Mouse (Mus musculus) cerebellum, postnatal 10 days (tissue): ENCODE measurements around the gene Csnk1g2.
"Not testable (repeated sequence)": the region's sequence is repeated elsewhere in the genome, so short reads cannot be mapped to it uniquely, and the experiment has no call there.

Source experiments
- DNase-seq, 2 experiments: peaks; one replicate each; pipeline ENCODE4 v3.0.0; 2021; ENCODE audit warnings: mixed read lengths in 2 of 2

The Csnk1g2 gene

DNA sequence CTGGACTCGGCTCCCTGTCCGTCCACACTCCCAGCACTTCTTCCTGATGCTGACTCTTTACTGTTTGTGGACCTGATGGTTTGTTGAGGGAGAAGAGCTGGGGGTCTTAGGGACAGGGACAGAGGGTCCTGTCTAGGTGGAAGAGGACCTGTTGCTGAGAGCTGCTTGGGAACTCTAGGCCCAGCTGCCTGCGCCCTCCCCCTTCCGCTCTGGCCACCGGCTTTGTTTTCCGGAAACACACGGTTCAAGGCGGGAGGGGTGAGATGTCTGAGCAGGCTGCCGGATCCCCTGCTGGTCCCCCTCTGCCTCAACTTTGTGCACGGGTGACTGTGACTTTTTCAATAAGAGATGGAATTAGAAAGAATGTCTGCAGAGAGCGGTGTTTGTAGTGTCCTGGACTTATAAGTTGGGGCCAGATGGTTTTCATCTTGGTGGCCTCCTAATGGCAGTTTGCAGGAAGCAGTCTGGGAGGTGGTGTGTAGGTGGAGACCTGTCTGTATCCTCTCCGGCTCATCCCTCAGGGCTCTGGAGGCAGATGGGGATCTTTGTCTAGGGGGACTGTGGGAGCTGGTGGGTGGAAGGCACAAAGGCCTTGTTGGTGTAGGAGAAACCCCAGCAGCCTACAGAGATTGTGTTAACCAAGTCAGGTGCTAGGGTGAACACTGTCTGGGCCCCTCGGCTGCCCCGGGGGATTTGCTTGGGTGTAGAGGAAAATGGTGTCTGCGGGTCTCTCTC is 986 bp downstream of the Csnk1g2 start:
- DNase-seq: peak; percentile 68 to 69

DNA sequence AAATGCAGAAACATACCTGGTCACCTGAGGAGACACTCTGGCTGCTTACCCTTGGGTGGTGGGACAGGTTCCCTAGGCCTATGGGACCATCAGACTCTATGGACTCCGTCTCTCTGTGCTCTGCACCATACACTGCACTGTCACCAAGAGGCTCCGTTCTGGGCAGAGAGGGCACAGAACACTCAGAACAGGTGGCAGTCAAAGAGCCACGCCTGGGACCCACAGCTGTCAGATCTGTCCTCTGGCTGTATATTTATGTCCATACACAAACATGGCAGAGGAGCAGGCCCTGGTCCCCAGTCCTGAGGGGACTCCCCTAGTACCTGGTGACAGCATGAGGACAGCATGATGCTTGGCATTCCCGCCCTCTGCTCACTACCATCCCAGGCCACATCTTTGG is 3.1 kb downstream of the Csnk1g2 start:
- no peak for DNase-seq

DNA sequence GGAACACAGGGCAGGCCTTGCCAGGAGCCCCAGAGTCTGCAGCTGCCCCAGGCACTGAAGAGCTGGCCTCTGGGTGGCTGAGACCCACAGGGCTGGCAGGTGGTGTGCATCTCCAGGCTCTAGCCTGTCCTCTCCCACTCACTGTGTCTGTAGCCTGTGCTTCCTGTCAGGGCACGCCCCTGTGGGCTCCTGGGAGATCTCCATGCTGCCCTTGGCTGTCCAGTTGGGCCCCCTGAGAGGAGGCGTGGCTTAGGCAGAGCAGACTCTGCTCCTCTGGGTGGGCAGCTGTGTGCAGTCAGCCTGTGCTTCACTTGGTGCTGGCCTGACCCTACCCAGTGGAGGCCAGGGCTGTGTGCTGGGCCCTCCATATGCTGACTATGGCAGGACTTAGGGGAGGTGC is 5.0 kb downstream of the Csnk1g2 start:
- peak in 1 of 2 experiments; percentile 39 for DNase-seq

DNA sequence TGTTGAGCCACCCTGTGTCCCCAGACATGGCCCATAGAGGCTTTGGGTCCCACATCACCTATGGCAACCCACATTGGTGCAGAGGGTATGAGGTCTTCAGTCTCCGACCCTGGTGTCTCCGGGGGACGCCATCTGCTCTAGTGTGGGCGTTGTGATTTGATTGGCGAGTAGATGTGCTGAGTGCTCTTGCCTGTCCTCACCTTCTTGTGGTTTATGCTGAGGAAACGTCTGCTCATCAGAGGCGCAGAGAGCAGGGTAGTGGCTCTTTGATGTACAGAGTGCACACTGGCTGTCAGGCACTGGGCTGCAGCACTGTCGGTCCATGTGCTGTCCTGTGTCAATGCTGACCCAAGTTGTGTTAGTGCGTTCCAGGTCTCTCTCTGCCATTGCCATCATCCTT is 6.3 kb downstream of the Csnk1g2 start:
- peak in 1 of 2 experiments; percentile 42 for DNase-seq

DNA sequence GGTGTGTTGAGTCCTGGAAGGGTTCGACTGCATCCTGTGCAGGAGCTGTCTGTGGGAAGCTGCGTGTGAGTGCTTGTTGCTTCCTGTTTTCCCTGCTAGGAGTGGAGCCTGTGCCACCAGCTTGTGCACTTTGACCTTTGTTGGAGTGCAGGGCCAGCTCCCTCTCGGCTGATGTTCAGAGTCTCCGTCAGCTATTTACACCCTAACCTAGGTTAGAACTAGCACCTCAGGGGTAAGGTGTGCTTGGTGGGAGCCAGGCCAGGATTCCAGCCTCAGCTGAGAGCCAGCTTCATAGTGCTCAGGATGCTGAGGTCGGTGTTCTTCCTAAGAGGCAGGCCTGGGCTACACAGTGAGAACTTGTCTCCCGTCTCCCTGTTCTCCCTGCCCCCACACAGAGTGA is 12.7 kb downstream of the Csnk1g2 start:
- no peak for DNase-seq

DNA sequence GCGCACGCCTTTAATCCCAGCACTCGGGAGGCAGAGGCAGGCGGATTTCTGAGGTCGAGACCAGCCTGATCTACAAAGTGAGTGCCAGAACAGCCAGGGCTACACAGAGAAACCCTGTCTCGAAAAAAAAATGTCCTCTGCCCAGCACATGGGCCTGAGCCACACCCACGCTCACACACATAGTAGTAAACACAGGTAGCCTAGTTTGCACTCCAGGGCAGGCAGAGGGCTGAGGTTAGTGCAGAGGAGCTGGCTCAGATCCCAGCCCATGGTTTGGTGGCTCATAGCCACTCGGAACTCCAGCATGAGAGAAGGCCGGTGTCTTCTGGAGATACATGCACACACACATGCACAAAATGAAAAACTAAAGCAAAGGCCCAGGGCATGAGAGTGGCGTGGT is 24.3 kb downstream of the Csnk1g2 start:
- DNase-seq: no peak

DNA sequence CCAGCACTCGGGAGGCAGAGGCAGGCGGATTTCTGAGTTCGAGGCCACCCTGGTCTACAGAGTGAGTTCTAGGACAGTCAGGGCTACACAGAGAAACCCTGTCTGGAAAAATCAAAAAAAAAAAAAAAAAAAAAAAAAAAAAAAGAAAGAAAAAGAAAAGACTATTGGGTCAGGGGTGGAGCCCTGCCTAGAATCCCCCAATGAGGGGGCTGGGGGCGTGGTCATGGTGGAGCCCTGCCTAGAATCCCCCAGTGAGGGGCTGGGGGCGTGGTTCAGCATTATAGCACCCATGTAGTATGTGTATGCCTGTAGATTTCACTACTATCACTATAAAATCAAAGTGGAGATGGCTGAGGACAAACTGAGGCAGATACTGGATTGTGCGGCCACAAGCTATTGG is 27.3 kb downstream of the Csnk1g2 start:
- not testable (repeated sequence) for DNase-seq

DNA sequence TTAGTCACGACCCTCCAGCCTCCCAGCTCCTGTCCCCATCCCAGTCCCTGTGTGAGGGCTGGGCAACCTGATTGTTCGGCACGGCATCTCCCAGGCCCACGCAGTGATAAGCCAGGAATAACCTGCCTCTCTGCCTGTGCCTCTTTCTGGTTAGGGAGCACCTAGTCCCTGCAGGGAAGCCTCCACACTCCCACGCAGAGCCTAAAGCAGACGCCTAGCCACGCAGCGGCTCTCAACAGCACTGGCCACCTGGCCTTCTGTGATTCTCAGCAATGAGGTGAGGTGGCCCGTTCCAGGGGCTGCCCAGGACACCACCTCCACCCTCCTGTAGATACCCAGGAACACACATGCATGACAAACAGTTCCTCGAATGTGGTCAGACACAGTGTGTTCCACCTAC is 27.8 kb downstream of the Csnk1g2 start:
- no peak for DNase-seq

DNA sequence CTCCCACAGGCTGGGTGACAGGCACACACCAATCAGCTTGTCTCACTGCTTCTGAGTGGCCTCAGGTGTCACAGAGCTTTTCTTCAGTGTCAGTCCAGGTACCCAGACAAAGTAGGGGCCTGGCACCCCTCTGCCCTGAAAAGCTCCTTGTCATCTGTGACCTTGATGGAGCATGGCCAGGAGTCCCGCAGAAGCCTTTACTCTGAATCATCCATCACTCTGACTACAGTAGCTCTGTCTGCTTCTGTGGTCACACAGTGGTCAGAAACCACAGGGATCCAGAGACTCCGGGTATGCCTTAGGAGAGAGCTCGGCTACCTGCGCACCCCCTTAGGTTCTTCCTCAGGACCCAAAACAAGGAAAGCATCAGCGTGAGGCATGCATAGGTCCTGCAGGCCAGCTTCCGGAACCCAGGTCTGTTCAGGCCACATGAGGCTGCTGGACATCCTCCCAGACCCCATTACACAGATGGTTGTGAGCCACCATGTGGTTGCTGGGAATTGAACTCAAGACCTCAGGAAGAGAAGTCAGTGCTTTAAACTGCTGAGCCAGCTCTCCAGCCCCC is 30.6 kb downstream of the Csnk1g2 start:
- no peak for DNase-seq

DNA sequence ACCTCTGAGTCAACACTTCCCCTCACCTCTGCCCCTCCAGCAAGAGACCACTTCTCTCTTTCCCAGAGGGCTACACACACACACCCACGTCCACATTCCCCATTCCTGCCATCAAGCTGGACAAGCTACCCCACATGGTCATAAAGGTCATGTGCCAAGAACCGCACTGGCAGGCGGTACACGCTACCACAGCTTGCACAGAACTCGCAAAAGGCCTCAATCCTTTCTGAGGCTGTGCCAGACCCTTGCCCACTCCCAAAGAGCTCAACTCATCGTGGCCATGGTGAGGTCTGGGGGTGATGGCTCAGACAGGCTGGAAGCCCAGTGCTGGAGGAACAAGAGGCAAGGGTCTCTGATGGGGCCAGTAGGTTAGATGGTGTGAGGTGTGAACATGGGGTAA is 32.2 kb downstream of the Csnk1g2 start:
- DNase-seq: peak; percentile 57 to 60

DNA sequence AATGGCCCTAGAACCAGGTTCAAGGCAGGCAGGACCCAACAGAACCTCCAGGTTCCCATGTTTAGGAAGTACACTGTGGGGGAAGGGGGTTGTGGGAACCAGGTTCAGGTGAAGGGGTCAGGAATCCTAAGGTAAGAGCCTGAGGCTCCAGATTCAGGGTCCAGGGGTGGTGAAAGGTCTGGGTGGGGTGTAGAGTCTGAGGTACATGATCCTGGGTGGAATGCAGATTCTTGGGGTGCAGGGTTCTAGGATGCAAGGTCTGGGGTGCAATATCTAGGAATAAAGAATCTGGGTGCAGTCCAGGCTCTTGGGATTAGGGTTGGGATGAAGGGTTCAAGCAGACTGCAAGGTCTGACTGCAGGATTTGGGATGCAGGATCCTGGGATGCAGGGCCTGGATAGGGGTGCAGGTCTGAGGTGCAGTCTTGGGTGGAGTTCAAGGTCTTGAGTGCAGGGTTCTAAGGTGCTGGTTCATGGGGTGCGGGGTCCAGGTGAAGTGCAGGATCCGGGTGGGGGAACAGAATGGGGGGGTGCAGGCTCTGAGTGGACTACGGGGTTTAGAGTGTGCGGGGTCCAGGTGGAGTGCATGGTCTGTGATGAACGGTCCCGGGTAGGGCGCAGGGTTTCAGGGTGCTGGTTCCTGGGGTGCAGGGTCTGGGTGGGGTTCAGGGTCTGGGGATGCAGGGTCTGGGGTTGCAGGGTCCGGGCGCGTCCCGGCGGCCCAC is 32.9 kb downstream of the Csnk1g2 start:
- DNase-seq: peak in 1 of 2 experiments; percentile 51

DNA sequence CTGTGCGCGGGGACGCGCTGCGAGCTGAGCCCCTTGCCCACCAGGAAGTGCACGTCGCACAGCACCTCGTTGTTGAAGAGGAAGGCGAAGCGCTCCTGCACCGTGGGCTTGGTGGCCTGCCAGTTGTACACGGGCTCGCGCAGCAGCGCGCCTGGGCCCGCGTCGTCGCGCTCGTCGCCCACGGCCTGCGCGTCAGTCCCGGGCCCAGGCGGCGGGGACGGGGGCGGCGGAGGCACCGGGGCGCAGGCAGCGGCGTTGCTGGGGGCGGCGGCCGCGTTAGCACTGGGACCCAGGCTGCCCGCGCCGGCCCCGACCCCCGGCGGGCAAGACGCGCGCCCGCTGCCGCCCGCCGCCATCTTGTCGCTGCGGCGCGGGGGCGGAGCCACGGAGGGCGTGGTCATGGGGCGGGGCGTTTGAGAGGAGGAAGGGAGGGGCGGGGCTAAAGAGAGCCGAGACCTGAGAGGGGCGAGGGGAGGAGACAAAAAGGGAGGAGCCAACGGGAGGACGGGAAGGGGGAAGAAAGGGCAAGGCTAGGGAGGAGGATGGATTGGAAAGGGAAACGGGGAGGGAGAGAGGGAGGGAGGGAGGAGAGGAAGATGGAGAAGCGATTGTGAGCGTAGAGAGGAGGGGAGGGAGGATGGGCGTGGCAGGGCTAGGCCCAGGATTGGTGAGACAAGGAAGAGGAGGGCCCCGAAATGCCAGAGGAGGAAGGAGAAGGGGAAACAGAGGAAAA is 33.7 kb downstream of the Csnk1g2 start:
- DNase-seq: peak; percentile 100

DNA sequence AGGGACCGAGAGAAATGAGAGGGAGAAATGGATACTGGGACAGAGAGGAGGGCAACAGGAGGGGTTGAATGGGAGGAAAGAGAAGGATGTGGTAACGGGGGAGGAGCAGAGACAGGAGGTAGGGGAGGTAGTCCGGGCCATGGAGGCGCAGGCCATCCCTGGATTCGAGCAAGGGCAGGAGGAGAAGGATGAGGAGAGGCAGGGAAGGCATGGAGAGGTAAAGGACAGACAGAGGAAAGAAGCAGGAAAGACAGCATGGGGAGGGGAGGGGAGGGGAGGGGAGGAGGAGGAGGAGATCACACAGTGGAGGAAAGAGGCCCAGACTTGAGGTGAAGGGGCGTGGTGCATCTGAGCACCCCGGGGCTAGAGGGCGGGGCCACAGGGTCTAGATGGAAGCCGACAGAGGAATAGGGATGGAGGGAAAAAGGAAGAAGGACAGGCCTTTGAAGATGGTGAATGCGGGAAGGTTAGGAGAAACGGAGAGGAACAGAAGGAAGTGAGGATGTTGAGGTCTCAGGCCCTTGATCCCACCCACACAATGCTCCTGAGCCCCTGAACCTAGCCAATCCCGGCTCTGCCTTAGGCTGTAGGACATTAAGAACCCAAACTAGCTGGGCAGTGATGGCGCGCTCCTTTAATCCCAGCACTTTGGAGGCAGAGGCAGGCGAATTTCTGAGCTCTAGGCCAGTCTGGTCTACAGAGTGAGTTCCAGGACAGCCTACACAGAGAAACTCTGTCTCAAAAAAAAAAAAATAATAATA is 34.4 kb downstream of the Csnk1g2 start, which contains the start of gene Btbd2:
Gene Btbd2, minus strand, starts transcription at position 209 of the 761 bp plus-strand sequence.
- DNase-seq: peak in 1 of 2 experiments; percentile 50

DNA sequence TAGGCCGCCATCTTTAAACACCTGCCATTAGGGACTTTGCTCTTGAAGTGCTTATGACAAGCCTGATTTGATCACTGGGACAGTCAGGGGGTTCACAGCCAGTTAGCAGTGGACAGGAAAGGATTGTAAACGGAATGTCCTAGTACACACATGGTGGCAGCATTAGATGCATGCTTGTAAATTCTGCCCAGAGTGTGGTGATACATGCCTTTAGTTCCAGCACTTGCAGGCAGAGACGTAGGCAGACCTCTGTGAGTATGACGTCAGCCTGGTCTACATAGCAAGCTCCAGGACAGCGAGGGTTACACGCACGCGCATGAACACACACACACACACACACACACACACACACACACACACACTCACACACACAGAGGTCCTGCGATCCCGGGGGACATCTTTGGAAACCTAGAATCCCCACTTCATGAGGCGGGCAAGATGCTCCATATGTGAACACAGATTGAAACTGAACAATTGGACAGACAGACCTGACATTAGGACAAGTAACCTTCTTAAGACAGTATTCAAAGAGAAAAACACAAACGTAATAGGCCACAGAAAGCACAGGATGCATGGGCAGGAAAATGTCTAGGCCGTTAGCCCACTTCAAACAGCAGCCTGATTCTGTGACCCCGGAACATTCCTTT is 35.7 kb downstream of the Csnk1g2 start:
- no peak for DNase-seq

DNA sequence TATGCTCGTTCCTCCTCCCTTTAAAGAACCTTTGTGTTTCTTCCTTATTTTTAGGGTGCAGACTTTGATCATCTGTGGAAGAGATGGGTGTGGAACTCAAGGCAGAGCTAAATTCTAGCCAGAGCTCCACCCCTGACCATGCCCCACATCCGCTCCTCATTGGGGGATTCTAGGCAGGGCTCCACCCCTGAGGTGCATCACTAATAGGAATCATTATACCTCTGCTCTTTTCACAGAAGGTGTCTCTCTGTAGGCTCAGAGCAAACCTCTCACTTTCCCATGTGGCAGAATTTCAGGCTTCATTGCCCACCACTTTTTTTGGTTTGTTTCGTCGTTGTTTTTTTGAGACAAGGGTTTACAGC is 36.2 kb downstream of the Csnk1g2 start:
- DNase-seq: no peak

DNA sequence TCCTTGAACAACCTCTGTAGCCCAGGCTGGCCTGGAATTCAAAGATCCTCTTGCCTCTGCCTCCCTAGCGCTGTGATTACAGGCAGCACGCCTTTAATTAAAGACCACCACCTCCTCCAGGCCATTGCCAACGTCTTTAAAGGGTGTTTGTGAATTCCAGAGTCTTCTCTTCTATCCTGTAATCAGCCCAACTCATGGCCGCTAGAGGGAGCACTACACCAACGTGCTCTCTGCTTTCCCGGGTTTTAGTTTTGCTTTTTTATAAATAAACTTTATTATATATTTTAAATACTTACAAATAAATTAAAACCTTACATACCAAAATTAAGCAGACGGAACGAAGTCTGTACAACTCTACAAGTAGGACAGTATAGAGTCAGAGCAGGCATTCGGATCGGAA is 36.6 kb downstream of the Csnk1g2 start:
- peak; percentile 89 to 92 for DNase-seq

DNA sequence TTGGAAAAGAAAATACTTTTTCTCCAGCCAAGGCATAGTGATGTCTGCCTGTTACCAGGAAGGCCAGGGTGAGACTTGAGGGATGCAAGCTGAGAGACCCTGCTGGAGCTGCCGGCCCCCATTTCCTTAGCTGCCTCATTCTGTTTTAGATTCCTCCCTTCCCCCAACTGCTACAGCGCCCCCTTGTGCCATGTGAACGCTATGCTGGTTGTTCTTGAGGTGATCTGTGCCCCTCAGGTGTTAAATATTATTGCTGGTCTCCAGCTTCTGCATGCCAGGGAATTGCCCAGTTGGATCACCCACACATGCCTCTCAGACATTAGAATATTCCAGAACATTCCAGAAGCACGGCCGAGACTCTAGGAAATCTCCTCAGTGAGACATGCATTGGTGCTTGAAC is 38.5 kb downstream of the Csnk1g2 start:
- peak; percentile 66 to 82 for DNase-seq

DNA sequence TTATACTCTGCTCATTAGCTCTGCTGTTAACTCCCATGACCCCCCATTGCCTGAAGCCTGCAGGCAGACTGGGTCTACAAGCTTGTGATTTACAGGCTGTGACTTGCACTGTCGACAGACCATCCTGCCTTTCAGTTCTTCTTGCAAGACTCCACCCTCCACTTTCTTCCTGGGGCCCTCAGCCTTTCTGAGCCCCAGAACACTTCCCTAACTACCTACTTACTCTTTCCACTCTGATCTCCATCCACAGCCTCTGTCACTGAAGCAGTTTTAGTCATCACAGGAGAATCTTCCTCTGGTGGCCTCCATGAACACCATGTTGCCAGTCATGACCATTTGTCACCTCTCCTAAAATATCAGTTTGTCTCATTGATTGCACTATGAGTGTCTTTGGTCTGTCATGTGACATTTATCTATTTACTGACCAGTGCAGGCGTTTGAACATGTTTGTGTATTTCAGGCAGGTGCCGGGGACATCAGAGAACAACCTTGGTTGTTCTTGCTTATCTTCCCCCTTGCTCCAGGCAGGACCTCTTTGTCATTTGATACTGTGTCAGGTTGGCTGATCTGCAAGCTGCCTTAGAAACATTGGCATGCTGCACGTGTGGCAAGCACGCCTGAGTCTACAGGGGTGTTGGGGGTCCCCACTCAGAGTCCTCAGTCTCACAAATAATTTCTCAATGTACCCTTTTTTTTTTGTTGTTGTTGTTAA is 41.0 kb downstream of the Csnk1g2 start:
- DNase-seq: no peak

DNA sequence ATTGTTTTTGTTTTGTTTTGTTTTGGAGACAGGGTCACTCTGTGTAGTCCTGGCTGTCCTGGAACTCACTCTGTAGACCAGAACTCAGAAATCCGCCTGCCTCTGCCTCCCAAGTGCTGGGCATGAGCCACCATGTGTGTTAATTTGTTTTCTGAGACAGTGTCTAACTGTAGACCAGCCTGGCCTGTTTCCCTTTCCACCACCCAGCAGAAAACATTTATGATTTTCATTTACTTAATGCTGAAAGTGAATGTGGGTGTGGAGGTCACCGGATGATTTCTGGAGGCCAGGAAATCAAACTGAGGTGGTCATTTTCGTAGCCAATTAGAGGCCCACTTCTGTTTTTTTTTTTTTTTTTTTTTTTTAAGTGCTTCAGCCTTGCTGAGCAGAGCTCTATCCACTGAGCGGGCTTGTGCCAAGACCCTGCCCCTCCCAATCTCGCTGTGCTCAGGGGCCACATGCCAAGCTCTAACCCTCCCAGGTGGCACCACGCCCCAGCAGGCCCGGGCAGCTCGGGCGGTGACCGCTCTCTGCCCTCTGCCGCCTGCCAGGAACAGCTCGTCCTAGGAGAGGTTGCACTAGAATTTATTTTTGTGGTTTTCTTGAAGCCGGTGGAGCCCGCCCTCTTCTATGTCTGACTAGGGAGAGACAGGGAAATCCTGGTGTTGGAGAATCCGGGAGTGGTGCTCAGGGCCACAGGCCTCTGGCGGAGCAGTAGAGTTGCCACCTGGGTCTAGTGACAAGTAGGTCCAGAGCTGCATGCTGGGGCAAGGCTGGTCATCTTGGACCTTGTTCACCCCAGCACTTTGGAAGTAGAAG is 41.8 kb downstream of the Csnk1g2 start:
- peak; percentile 73 to 80 for DNase-seq

DNA sequence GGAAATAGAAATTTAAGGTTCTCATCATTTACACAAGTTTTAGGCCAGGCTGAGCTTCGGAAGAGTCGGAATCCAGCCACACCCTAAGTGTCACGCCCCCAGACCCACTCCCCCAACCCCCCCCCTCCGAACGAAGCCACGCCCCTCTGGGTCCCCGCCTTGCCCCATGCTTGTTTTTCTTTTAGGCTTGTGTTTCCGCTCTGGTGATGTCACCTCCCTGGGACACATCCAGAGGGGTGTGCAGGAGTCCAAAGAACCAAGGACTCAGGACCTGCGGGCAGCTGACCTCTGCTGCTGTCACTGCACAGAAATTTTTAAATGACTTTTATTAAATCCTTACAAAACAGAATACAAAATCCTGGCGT is 42.4 kb downstream of the Csnk1g2 start:
- DNase-seq: peak in 1 of 2 experiments; percentile 44
